Mouse (Mus musculus): ENCODE data around the gene Kat2b.

DNA sequence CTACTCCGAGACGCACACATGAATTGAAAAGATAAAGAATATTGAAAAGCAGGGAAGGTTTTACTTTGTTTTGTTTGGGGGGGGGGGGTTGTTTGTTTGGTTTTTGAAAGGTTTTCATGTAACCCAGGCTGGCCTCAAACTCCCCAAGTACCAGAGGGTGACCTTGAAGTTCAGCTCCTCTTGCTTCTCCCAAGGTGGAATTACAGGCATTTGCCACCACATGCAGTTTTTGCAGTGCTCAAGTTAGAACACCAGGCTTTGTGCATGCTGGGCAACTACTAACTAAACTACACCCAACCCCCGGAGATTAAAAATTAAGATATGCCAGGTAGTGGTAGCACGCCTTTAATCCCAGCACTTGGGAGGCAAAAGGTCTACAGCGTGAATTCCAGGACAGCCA is 7.0 kb upstream of the Kat2b start:
- no peak for TF ChIP-seq HCFC1 (IDR thresholded peaks at IDR 0.05; ENCODE audit: borderline replicate concordance, insufficient read depth, low read length)
- TF ChIP-seq ZC3H11A (IDR thresholded peaks at IDR 0.05; ENCODE audit: borderline replicate concordance, low read depth, low read length), result no peak
- TF ChIP-seq ZNF384 (IDR thresholded peaks at IDR 0.05; ENCODE audit: low read depth, low read length), result no peak
- TF ChIP-seq CHD2 (IDR thresholded peaks at IDR 0.05; ENCODE audit: low read depth, low read length), result no peak
